Mouse (Mus musculus) right cerebral cortex, postnatal 36 days (tissue): ENCODE data around the gene Slc5a2.
A peak's percentile ranks its signal among the peaks of the same experiment; 100 is the strongest.

ENCODE experiments used
- DNase-seq, 2 experiments: peaks; one replicate each; pipeline ENCODE4 v3.0.0; 2022; ENCODE audit warnings: low spot score in 2 of 2, mixed read lengths in 1 of 2

Gene Slc5a2

DNA sequence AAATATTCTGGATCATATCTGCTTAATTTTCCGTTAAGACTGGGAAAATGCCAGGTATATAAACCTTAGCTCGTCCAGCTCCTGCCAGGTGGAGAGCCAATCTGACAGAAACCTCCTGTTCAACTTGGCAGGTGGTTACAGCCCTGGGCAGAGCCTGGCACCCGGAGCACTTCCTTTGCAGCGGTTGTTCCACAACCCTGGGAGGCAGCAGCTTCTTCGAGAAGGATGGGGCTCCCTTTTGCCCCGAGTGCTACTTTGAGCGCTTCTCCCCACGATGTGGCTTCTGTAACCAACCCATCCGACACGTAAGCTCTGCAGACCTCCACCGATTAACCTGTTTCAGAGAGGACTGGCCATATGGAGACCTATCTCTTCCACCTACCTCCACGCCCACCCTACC lies 13.5 kb upstream of the Slc5a2 start:
- DNase-seq = no peak

- peak; percentile 75 to 77 for DNase-seq
These were observed 12.8 kb upstream of the Slc5a2 start for GRCm38 (mm10) chr7:128252609-128253008.

GRCm38 (mm10) chr7:128254978-128255377 lies 10.5 kb upstream of the Slc5a2 start:
- DNase-seq = no peak

DNA sequence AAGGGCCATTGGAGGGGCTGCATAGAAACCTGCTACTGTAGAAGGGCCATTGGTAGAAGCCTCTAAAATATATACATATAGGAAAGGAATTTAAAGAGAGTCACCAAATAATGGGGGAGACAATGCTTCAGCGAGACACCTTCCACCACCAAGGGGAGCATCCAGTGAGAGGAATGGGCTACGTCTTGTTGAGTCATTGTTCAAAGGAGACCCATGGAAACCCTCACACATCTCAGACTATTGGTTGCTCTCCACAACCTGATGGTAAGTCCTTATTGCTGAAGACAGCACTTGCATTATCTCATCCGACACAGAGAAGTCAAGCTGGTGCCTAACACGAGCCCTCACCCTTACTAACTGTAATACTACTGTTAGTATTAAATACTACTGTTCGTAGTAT lies 9.7 kb upstream of the Slc5a2 start:
- DNase-seq = no peak

DNA sequence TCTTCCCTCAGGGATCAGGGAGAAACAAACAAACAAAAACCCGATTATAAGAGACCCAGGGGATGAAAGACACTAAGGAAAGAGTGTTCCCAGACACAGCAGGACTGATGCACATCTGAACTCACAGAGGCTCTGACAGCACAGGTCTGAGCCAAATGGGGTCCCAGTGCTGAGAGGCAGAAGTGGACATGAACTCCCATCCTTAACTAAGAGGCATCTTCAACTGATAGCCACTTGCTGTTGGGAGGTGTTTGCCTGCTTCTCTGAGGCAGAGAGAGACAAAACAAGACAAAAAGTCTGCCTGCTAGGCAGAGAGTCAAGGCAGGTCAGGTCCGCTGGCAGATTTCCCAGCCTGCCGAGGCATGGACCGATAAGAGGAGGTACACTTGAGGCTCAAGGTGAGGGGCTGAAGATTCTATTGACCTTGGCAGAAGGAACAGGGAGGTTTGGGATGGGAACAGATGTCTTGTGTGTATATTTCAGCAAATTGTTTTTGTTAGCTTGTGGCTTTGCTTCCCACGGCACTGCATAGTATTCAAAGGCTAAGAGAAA lies 8.6 kb upstream of the Slc5a2 start:
- DNase-seq = no peak

DNA sequence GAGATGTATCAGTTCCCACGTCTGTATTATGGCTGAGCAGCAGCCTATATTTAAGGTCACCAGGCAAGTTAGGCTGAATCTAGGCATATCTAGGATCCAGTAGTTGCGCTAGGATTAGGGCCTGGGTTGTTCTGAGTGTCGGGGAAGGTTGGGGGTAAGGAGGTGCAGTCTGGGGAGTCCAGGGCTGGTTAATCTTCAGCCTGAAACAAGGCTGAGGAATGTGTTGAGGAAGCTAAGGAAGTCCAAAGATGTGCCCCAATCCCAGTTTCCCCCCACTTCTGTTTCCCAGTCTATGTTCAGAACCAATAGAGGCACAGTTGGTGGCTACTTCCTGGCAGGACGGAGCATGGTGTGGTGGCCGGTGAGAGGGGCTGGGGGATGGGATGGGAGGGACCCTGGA lies 599 bp downstream of the Slc5a2 start:
- no peak for DNase-seq

GRCm38 (mm10) chr7:128267391-128267790 lies 1.9 kb downstream of the Slc5a2 start:
- no peak for DNase-seq

DNA sequence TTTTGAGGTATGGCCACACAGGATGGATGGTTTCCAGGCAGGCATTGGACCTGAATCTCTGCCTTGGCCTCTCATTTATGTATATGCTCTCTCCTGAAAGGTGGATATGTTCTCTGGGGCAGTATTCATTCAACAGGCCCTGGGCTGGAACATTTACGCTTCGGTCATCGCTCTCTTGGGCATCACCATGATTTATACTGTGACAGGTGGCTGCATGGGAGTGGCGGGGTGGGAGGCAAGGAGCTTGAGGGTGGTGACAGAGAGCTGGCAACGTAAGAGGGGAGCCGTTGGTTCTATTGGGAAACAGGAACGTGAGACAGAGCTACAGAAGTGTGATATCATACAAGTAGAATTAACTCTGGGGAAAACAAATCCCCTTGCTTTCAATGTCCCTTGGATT lies 2.4 kb downstream of the Slc5a2 start:
- DNase-seq = no peak

DNA sequence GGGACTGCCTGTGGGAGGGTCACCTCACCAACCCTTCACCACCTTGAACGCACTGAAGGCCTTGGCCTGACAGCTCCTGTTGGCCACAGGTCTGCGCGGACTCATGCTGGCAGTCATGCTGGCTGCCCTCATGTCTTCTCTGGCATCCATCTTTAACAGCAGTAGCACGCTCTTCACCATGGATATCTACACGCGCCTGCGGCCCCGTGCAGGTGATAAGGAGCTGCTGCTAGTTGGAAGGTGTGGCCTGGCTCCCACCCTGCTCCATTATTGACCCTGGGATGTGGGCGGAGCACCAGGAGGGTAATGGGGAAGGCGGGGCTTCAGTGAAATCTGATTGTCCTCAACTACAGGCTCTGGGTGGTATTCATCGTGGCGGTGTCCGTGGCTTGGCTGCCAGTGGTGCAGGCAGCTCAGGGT lies 5.0 kb downstream of the Slc5a2 start:
- DNase-seq = no peak

GRCm38 (mm10) chr7:128271496-128271895 lies 6.0 kb downstream of the Slc5a2 start:
- DNase-seq = no peak

GRCm38 (mm10) chr7:128276051-128276450 lies 10.6 kb downstream of the Slc5a2 start:
- no peak for DNase-seq

GRCm38 (mm10) chr7:128279750-128280149 lies 14.3 kb downstream of the Slc5a2 start:
- DNase-seq = no peak

GRCm38 (mm10) chr7:128281765-128282164 lies 16.3 kb downstream of the Slc5a2 start:
- no peak for DNase-seq

GRCm38 (mm10) chr7:128282532-128283244 lies 17.2 kb downstream of the Slc5a2 start:
- no peak for DNase-seq

DNA sequence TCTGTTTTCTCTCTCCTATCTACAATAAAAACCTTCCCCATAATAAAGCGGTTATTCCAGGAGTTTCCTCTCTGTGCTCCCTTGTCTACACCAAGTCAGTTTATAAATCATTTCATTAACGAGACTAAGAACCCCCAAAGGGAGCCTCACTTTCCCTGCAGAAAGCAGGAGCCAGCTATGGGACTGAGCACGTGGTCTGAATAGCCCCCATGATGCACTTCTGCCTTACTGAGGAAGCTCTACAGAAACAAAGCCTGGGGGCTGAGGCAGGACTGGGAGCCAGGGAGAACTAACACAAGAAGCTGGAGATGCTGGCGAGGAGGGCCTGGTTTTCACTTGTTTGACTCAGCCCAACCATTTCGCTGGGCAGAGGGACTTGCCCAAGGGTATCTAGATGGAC lies 18.6 kb downstream of the Slc5a2 start:
- DNase-seq = no peak

DNA sequence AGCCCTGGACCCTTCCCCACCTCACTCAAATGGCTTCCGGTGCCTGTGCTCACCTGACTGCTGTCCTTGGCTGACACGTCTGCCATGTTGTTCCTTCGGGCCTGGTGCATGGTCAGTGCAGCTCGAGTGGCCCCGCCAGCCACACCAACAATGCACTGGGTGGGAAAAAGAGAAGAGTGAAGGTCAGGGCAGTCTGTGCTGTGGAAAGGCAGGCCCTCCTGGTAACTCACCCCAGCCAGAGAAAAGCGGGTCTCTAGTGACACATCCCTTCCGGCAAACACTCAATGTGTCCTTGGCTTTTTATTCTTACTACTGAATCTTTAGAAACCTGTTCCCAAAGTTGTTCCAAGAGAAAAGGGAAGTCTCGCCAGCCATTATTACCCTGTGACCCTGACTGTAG lies 19.6 kb downstream of the Slc5a2 start:
- no peak for DNase-seq

DNA sequence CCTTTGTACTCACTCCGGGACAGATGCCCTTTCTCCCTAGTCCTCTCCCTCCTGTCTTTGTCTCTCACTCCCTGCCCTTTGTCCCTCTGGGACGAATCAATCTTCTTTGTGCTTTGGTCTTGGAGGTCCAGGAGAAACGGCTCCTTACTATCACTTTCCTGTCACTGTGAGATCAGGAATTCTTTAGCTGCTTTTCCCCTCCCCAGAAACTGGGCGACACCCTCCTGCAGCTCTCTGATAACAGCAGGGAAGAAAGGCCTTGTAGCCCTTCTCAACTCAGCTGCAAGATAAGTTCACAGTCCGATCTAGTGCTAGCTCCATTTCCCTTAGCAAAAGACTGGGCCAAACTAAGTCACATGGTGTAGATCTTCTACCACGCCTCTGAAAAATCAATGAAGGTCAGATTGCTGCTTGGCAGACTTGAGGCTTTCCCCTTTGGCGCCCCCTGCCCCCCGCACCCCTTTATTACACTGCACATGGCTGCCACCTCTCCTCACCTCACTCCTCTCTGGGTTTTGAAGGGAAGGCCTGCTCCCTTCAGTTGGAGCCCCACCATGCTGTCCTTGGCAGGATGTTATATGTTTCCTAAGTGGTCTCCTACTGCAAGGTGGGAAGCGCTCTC lies 23.6 kb downstream of the Slc5a2 start:
- DNase-seq = no peak

DNA sequence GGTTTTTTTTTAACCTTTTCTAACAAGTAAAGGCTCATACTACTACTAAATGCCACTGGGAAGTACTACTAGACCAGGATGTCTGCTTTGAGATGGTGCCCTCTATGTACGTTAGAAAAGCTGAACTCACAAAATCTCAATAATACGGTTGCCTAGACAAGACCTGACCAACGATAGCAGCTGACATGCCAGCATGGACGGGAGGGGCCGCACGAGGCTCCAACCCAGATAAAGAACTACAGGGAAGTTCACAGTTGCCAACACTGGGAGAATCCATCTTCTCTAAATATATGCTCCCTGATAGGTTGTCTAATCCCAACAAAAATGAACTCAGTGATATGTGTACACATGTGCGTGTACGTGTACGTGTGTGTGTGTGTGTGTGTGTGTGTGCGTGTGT lies 29.3 kb downstream of the Slc5a2 start:
- no peak for DNase-seq

DNA sequence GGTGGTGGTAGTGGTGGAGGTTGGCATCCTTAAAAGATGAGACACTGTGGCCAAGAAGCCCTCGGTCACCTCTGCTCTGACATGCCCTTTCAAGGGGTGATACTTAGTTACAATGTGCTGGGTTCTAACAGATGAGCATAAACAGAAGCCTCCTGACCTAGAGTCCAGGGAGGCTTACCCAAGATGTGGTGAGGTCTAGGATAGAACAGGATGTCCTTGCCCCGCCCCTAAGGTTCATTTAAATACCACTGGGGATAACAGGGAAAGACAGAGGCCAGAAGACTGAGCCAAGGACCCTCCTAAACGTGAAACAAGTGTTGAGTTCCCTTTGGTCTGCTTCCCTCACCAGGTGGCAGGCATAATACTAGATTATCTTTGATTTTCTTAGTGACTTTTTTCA lies 31.1 kb downstream of the Slc5a2 start:
- DNase-seq = no peak

GRCm38 (mm10) chr7:128297291-128297616 lies 31.8 kb downstream of the Slc5a2 start:
- DNase-seq = no peak

DNA sequence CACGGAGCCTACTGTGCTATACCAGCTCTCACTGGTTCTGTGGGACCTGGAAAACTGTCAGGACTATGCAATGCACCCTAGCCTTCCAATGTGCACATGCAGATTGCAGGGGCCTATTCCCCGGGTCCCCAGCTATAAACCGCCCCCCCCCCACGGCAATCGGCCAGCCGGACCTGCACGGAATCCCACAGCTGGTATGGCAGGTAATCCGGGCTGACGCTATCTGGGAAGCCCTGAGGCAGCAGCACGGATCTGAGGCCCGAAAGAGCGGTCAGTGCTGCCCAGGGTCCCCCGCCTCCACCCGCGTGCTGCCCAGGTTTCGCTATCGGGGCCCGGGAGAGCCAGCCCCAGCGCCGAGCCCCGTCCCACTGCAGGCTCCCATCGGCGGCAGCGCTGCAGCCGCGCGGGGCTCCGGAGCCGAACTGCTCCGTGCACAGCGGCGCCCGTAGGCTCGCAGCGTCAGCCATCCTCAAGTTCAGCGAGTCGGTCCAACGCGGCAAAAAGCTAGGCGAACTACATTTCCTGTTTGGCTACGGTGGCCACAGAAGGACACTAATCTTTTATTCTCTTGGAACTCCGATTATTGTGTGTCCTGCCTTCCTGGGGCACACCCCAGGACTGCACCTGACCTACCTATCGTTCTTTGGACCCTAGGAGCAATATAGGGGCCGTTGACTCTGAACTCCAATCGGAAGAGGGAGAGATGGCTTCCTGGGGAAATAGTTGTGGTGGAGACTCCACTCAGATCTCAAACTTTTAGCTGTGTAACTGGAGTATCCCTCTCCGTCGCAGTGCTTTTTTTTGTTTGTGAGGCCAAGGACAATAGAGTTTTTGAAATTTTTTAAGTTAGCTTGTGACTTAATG lies 32.4 kb downstream of the Slc5a2 start, which contains the start of gene BC017158:
Gene BC017158 (minus strand): TSS at position 554 of the 864 bp plus-strand sequence.
- peak; percentile 47 to 70 for DNase-seq
